Mouse (Mus musculus): ENCODE measurements at regions not wholly inside any gene's neighbourhood (a gene's known extent, or its start where the extent isn't known, plus 50 kb on each side); places are given as distances from the start of the nearest gene placed in this dataset.

DNA sequence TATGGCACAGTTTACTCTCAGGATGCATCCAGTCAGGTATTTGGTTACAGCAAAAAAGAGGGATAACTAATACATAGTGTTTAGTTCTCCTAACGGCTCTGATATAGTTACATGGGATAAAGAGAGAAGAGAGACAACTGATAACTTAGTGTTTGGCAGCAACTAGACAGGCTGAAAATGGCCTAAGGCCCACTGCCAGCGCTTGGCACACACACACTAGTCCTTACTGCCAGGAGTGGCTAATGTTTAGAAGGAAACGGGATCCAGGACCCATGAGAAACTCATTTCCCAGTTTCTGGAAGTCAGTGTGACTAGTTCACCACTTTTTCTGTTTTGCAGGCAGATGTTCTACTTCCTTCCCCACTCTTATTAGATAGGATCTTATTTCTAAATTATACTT, 633.5 kb upstream of the Cylc2 start:
- DNase-seq (ENCODE audit: low spot score in 2 of 2) = peak in 1 of 2 experiments; percentile 1

GRCm38 (mm10) chr4:50620706-50621105, 595.8 kb upstream of the Cylc2 start:
- DNase-seq (ENCODE audit: low spot score in 2 of 2) = no peak
